Mouse (Mus musculus) right cerebral cortex, adult 2 months (tissue): ENCODE data around the gene G6pc3.
"Not testable (repeated sequence)": the region's sequence is repeated elsewhere in the genome, so short reads cannot be mapped to it uniquely, and the experiment has no call there.

Experiments
- DNase-seq, 2 experiments: peaks; one replicate each; pipeline ENCODE4 v3.0.0; 2021 to 2022; ENCODE audit warnings: low spot score in 2 of 2

Gene G6pc3

DNA sequence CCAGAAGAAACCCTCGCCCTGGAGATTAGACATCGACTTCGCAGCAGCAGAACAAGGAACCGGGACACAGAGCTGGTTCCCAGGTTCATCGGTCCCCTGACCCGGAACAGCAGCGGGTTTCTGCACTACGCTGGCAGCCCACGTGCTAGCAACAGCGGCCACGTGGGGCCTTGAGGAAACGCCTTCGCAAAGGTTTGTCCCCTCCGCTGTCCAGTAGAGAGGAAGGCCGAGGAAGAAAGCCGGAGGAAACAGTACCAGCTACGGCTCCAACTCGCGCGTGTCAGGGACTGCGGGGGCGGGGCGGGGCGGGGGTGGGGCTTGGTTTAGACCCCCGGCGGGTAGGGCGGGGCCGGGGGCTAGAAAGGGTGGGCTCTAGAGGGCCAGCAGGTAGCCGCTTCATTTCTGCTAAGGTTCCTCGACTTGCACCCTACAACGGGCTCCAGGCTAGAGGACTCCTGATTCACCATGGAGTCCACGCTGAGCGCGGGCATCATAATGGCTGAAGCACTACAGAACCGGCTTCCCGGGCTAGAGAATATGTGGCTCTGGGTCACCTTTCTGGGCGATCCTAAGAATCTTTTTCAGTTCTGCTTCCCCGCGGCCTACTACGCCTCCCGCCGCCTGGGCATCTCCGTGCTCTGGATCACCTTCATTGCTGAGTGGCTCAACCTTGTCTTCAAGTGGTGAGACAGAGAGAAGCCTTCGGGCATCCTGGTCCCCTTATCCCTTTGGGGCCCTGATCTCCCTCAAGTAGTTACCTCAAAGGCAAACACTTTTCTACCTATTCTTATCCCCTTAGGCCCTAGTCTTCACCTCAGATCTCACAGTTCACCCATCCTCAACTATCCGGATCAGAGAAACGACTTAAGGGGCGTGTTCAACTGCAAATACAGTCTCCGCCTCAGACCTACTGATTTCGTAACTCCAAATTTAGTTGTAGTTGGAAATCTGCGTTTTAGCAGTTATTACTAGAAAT, at the start of gene G6pc3:
Gene G6pc3, plus strand, starts transcription at position 160 of the 976 bp plus-strand sequence.
- DNase-seq = peak; percentile 93 to 94

- DNase-seq = peak; percentile 80 to 82
Observed at GRCm38 (mm10) chr11:102140508-102140907, 48.9 kb upstream of the G6pc3 start.

DNA sequence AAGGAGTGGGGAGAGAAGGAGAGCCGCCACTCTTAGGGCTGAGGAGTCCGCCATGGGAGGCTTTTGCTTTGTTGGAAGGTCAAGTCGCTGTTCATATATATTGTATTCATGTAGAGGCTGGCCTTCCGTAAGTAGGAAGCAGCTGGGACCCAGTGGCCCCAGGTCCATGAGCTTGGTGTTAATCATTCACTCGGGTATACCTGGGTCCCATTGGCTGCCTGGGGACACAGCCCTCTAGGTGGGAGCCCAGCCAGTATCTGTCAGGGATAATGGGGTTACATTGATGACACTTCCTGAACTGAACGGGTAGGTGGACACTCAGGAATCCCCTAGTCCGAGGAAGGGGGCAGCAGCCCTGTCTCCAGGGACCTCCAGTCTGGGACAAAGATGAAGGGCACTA, 47.1 kb upstream of the G6pc3 start:
- DNase-seq = no peak

GRCm38 (mm10) chr11:102144957-102145470, 44.4 kb upstream of the G6pc3 start:
- DNase-seq = no peak

- DNase-seq = no peak
Observed at GRCm38 (mm10) chr11:102145471-102146001, 43.9 kb upstream of the G6pc3 start, which contains the start of gene Nags. Gene Nags, plus strand, starts transcription at chr11:102145513.

- no peak for DNase-seq
Observed at GRCm38 (mm10) chr11:102146005-102146404, 43.4 kb upstream of the G6pc3 start.

DNA sequence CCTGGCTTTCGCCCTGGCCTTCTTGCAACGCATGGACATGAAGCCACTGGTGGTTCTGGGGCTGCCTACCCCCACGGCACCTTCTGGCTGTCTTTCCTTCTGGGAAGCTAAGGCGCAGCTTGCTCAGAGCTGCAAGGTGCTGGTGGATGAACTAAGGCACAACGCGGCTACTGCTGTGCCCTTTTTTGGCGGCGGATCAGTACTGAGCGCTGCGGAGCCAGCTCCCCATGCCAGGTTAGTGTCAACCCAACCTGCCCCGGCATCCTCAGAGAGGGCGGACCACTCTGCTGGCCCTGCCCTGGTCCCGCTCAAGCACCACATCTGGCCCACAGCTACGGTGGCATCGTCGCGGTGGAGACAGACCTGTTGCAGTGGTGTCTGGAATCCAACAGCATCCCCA, 42.9 kb upstream of the G6pc3 start:
- no peak for DNase-seq

GRCm38 (mm10) chr11:102147213-102147989, 42.0 kb upstream of the G6pc3 start:
- DNase-seq = no peak

GRCm38 (mm10) chr11:102156039-102156785, 33.2 kb upstream of the G6pc3 start, which contains the start of gene Tmem101:
Gene Tmem101, minus strand, starts transcription at chr11:102156404.
- DNase-seq = peak; percentile 91 to 93

GRCm38 (mm10) chr11:102156786-102157089, 32.7 kb upstream of the G6pc3 start:
- DNase-seq = no peak

- not testable (repeated sequence) for DNase-seq
Observed at GRCm38 (mm10) chr11:102158024-102158423, 31.4 kb upstream of the G6pc3 start.

GRCm38 (mm10) chr11:102159781-102160180, 29.6 kb upstream of the G6pc3 start:
- no peak for DNase-seq

DNA sequence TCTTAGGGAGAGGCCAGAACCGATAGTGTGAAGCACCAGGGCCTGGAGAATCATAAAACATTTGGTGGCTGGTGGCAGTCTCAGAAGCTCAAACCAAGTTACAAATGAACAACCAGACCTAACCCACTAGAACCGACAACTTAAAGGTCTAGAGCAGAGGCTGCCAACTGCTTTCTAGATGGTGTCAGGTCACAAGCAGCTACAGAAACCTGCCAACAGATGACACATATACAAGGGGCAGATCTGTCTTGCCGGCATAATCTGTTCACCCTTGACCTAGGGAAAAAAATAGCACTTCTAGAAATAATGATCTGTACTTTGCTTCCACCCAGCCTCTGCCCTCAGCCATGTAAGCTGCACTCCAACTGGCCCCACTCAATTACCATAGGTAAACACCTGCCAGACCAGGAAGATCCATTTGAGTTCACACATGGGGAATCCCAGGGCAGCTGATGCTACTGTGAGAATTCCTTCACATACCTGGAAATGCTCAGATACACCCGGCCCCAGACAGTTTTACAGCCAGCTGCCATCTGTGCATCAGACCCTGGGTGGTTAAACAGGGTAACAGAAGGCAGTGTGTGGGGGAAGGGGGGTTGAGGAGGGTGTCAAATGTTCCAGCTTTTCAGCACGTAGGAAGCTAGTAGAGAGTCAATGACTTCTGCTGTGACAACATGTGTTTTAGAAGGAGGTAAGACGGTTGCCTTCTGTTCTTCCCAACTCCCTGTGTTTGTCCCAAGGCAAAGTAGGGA, 23.3 kb upstream of the G6pc3 start:
- peak; percentile 28 to 38 for DNase-seq

DNA sequence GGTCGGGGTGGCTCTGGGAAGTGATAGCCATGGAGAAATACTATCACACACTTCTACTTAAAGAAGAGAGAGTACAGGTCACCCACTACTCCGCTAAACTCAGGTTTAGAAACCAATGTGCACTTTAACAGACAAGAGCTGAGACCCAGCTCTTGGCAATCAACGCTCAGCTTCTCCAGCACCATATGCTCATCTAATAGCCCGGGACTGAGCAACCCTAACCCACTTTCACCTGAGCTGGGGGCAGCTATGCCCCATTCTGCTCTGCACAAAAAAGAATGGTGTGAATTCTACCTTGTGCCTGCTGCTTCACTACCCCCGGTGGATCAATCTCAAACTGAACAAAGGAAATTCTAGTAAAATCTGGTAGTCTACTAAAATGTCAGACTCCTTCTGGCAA, 21.9 kb upstream of the G6pc3 start:
- no peak for DNase-seq

GRCm38 (mm10) chr11:102168689-102169088, 20.7 kb upstream of the G6pc3 start:
- no peak for DNase-seq

- DNase-seq = no peak
Observed at GRCm38 (mm10) chr11:102179836-102180235, 9.6 kb upstream of the G6pc3 start.

DNA sequence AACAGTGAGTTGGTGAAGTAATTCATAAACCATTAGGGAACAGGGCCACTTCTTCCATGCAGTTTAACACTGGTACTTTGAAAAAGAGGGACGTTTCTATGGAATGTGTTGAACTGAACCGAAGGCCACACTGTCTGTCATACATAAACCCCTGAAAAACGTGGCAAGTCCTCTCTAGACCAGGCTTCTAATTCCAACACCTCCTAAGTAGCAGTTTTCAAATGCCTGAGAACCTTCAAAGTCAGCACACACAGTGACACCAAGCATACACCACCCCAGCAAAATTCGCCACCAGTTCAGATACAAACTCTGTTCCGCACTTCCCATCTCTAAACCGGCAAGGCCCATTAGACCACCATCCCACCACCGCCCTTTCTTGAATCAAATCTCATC, 5.2 kb upstream of the G6pc3 start:
- DNase-seq = no peak

GRCm38 (mm10) chr11:102184646-102185495, 4.5 kb upstream of the G6pc3 start, which contains the start of gene Lsm12:
Gene Lsm12, minus strand, starts transcription at chr11:102185296.
- peak; percentile 91 for DNase-seq

- DNase-seq = no peak
Observed at GRCm38 (mm10) chr11:102185677-102186076, 3.7 kb upstream of the G6pc3 start.

DNA sequence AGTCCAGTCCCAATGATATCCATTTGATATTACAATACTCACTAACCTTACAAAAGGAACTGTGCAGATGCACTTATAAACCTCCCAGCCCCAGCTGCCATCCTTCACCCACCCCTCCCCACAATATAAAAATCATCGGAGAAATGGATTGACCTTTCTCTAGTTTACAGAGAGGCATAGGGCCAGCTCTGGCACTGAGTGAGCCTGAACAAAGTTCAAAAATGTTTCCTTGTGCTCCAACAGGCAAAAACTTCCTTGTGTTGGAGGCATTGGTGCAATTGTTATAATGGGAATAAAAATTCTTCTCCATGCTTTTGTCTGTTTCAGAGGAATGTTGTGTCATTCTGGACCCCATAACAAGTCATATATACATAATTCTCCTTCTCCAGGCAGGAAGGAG, 3.2 kb upstream of the G6pc3 start:
- DNase-seq = no peak
